8 mouse cellular contexts compared by ENCODE assay signal in genomic region chr19:24555466-24555903, GRCm38 (mm10). TPM values are rescaled to one million over a fixed set of nuclear protein-coding genes. Genes with fewer than 3 reads are reported as not detected.
DNase-seq lines count a peak whose midpoint lies in the region; ATAC-seq and TF ChIP-seq lines count a peak whose summit lies in the region.

Gene Pip5k1b (minus strand): TSS chr19:24555872.

- H3K9ac ChIP-seq in embryonic facial prominence, embryonic 14.5 days (ENCODE audit: low read depth, low read length): peak within 1 kb of the TSS; percentile 78
- peak within 1 kb of the TSS; percentile 77 for H3K9ac ChIP-seq in kidney, embryonic 14.5 days (ENCODE audit: low read depth, low read length)
- peak within 1 kb of the TSS; percentile 85 for H3K9ac ChIP-seq in liver, embryonic 11.5 days (ENCODE audit: low read depth, low read length)

- peak within 1 kb of the TSS; percentile 65 for H3ac ChIP-seq in C2C12 (ENCODE audit: control insufficient read depth, insufficient read length, low read depth)

- peaks cover 20% of the 10 kb centered on the region for H3K4me1 ChIP-seq in embryonic facial prominence, embryonic 14.5 days (ENCODE audit: control insufficient read depth, insufficient read depth, low read length)
- H3K4me1 ChIP-seq in heart, embryonic 10.5 days: peaks cover 39% of the 10 kb centered on the region
- H3K4me1 ChIP-seq in kidney, embryonic 14.5 days (ENCODE audit: control insufficient read depth, insufficient read depth, low read length): 0 out of 2 replicates have a peak, but pooled peaks cover 13% of the 10 kb centered on the region
- peaks cover 5% of the 10 kb centered on the region; the same call in 1 of the 2 replicates for H3K4me1 ChIP-seq in liver, embryonic 11.5 days (replicated peaks; ENCODE audit: control insufficient read depth, insufficient read depth, low read length)
- H3K4me1 ChIP-seq in testis, adult 2 months (ENCODE audit: control insufficient read depth, insufficient read depth, low read length): peaks cover 17% of the 10 kb centered on the region

- H3K36me3 ChIP-seq in C2C12 (ENCODE audit: control insufficient read depth, insufficient read depth): no peaks in the 10 kb centered on the region
- no peaks in the 10 kb centered on the region for H3K36me3 ChIP-seq in embryonic facial prominence, embryonic 14.5 days (ENCODE audit: control insufficient read depth, insufficient read depth, low read length)
- H3K36me3 ChIP-seq in heart, embryonic 10.5 days: no peaks in the 10 kb centered on the region
- no peaks in the 10 kb centered on the region for H3K36me3 ChIP-seq in kidney, embryonic 14.5 days (ENCODE audit: control insufficient read depth, insufficient read depth, low read length)
- no peaks in the 10 kb centered on the region for H3K36me3 ChIP-seq in liver, embryonic 11.5 days (ENCODE audit: control insufficient read depth, insufficient read depth, low read length)
- no peaks in the 10 kb centered on the region for H3K36me3 ChIP-seq in testis, adult 2 months (ENCODE audit: control insufficient read depth, insufficient read depth, low read length)

- no peak within 1 kb of the TSS for H3K27ac ChIP-seq in embryonic facial prominence, embryonic 14.5 days (replicated peaks; ENCODE audit: low read depth, low read length)
- H3K27ac ChIP-seq in heart, embryonic 10.5 days: peak within 1 kb of the TSS; percentile 97
- H3K27ac ChIP-seq in kidney, embryonic 14.5 days (ENCODE audit: low read depth, low read length): peak within 1 kb of the TSS; percentile 59; the same call in 1 of the 2 replicates
- peak within 1 kb of the TSS; percentile 75 for H3K27ac ChIP-seq in liver, embryonic 11.5 days (ENCODE audit: low read depth, low read length)
- H3K27ac ChIP-seq in testis, adult 2 months (ENCODE audit: control insufficient read depth, insufficient read depth, low read depth, low read length): peak within 1 kb of the TSS; percentile 73

- DNase-seq in adrenal gland, postnatal 4 days (ENCODE audit: low spot score in 2 of 2): peak; percentile 14 to 15
- DNase-seq in embryonic facial prominence, embryonic 14.5 days (ENCODE audit: low spot score): peak; percentile 49
- peak; percentile 91 for DNase-seq in heart, embryonic 10.5 days (ENCODE audit: low spot score)
- DNase-seq in liver, embryonic 11.5 days (ENCODE audit: low spot score): peak; percentile 75
- peak; percentile 35 for DNase-seq in naive thymus-derived CD4-positive, alpha-beta T cell, adult 2 months (ENCODE audit: low read depth)

- no peaks in the 10 kb centered on the region for H3K79me3 ChIP-seq in C2C12 (ENCODE audit: low read depth)

- no peaks in the 10 kb centered on the region for H3K79me2 ChIP-seq in C2C12 (ENCODE audit: control insufficient read depth, insufficient read depth)

- ATAC-seq in embryonic facial prominence, embryonic 14.5 days (ENCODE audit: low read depth): peak; percentile 56
- ATAC-seq in kidney, embryonic 14.5 days (ENCODE audit: low FRiP score, low TSS enrichment): peak; percentile 61
- peak; percentile 63 for ATAC-seq in liver, embryonic 11.5 days (replicated peaks; ENCODE audit: low FRiP score)

- H3K27me3 ChIP-seq in C2C12 (ENCODE audit: control insufficient read depth, insufficient read depth, insufficient read length): peaks cover 20% of the 10 kb centered on the region
- peaks cover 33% of the 10 kb centered on the region for H3K27me3 ChIP-seq in embryonic facial prominence, embryonic 14.5 days (replicated peaks; ENCODE audit: control insufficient read depth, insufficient read depth, low read length)
- H3K27me3 ChIP-seq in heart, embryonic 10.5 days (ENCODE audit: insufficient read depth, poor library complexity, severe bottlenecking): no peaks in the 10 kb centered on the region
- no peaks in the 10 kb centered on the region; the same call in none of the 2 replicates for H3K27me3 ChIP-seq in kidney, embryonic 14.5 days (ENCODE audit: control insufficient read depth, insufficient read depth, low read length)
- 0 out of 2 replicates have a peak, but pooled peaks cover 2% of the 10 kb centered on the region for H3K27me3 ChIP-seq in liver, embryonic 11.5 days (replicated peaks; ENCODE audit: control insufficient read depth, insufficient read depth, low read length)
- H3K27me3 ChIP-seq in testis, adult 2 months (ENCODE audit: control insufficient read depth, insufficient read depth, low read length): 0 out of 2 replicates have a peak, but pooled peaks cover 3% of the 10 kb centered on the region

- TF ChIP-seq CTCF in C2C12 (IDR thresholded peaks at IDR 0.05; ENCODE audit: control insufficient read depth, insufficient read depth, insufficient read length): no peak
- TF ChIP-seq CTCF in testis, adult 2 months (IDR thresholded peaks at IDR 0.05; ENCODE audit: control insufficient read depth, insufficient read depth, insufficient replicate concordance, low read depth, low read length): no peak

- peak within 1 kb of the TSS; percentile 21 for H3K4me3 ChIP-seq in C2C12 (ENCODE audit: insufficient read depth, poor library complexity, severe bottlenecking)
- H3K4me3 ChIP-seq in embryonic facial prominence, embryonic 14.5 days (ENCODE audit: low read depth, low read length): peak within 1 kb of the TSS; percentile 80
- peak within 1 kb of the TSS; percentile 95 for H3K4me3 ChIP-seq in heart, embryonic 10.5 days
- peak within 1 kb of the TSS; percentile 83 for H3K4me3 ChIP-seq in kidney, embryonic 14.5 days (ENCODE audit: low read length)
- peak within 1 kb of the TSS; percentile 82 for H3K4me3 ChIP-seq in liver, embryonic 11.5 days (ENCODE audit: low read depth, low read length)
- H3K4me3 ChIP-seq in testis, adult 2 months (ENCODE audit: control insufficient read depth, low read depth, low read length): peak within 1 kb of the TSS; percentile 86

- 0% methylated on average over 13 of the region's 39 CpGs for WGBS in embryonic facial prominence, embryonic 14.5 days
- WGBS in heart, embryonic 10.5 days: under 1% methylated on average over 38 of the region's 39 CpGs
- 1% methylated on average over 26 of the region's 39 CpGs for WGBS in kidney, embryonic 14.5 days
- under 1% methylated on average over 29 of the region's 39 CpGs for WGBS in liver, embryonic 11.5 days

- H3K4me2 ChIP-seq in embryonic facial prominence, embryonic 14.5 days (ENCODE audit: low read depth, low read length): peak within 1 kb of the TSS; percentile 96
- peak within 1 kb of the TSS; percentile 94 for H3K4me2 ChIP-seq in kidney, embryonic 14.5 days (replicated peaks; ENCODE audit: low read depth, low read length)
- H3K4me2 ChIP-seq in liver, embryonic 11.5 days: peak within 1 kb of the TSS; percentile 98

- no peak for TF ChIP-seq POLR2A in testis, adult 2 months (IDR thresholded peaks at IDR 0.05; ENCODE audit: control insufficient read depth, low read depth, low read length)

- no peaks in the 10 kb centered on the region for H3K9me3 ChIP-seq in embryonic facial prominence, embryonic 14.5 days (ENCODE audit: control insufficient read depth, low read length)
- no peaks in the 10 kb centered on the region for H3K9me3 ChIP-seq in heart, embryonic 10.5 days
- H3K9me3 ChIP-seq in kidney, embryonic 14.5 days (ENCODE audit: control insufficient read depth, low read length): no peaks in the 10 kb centered on the region
- no peaks in the 10 kb centered on the region for H3K9me3 ChIP-seq in liver, embryonic 11.5 days (ENCODE audit: control insufficient read depth, low read length)

TF ChIP-seq in C2C12, 6 proteins besides CTCF, POLR2A, EP300 and RAD21:
- TF ChIP-seq FOSL1 (IDR thresholded peaks at IDR 0.05; ENCODE audit: insufficient read depth, low read length, poor library complexity, severe bottlenecking): no peak
- TF ChIP-seq MYOG (IDR thresholded peaks at IDR 0.05; ENCODE audit: control insufficient read depth, extremely low read depth, insufficient read length): no peak
- no peak for TF ChIP-seq USF1 (IDR thresholded peaks at IDR 0.05; ENCODE audit: low read depth)
- no peak for TF ChIP-seq MAX (IDR thresholded peaks at IDR 0.05)
- no peak for TF ChIP-seq CEBPB (IDR thresholded peaks at IDR 0.05; ENCODE audit: low read depth)
- TF ChIP-seq MYOD1 (IDR thresholded peaks at IDR 0.05; ENCODE audit: control insufficient read depth, insufficient read length, low read depth): no peak

RNA-seq across cellular contexts. Expression of gene Pip5k1b, which starts in this region (rescaled TPM):
- 0.68 TPM for polyA plus RNA-seq in C2C12 (2012; fragmentation: generic; extraction: Trizol)
- 10 to 100 TPM; 21.2 to 23.4 TPM for total RNA-seq in adrenal gland, postnatal 4 days (2021)
- 0.89 and 1.6 TPM in 2 replicates for polyA plus RNA-seq in embryonic facial prominence, embryonic 14.5 days (2014; fragmentation: Nextera tagmentation; extraction: Ambion mirVana)
- polyA plus RNA-seq in heart, embryonic 10.5 days (2016; fragmentation: Nextera tagmentation; extraction: Ambion mirVana): 6.3 and 7.7 TPM in 2 replicates
- polyA plus RNA-seq in kidney, embryonic 14.5 days (2014; fragmentation: Nextera tagmentation; extraction: Ambion mirVana): 3.1 and 3.3 TPM in 2 replicates
- 5.6 and 7.1 TPM in 2 replicates for polyA plus RNA-seq in liver, embryonic 11.5 days (2014; fragmentation: Nextera tagmentation; extraction: Ambion mirVana)
- polyA plus RNA-seq in testis, adult 2 months (2012; rRNA removed): 5.1 and 6.1 TPM in 2 replicates

Comparison
In these comparisons a context has a peak if more than half of its experiments do, and no peak if none do; other contexts are left out.
1. H3K4me3 ChIP-seq: peak in every context shown above with its lines; median percentile 95 in heart, embryonic 10.5 days; 86 in testis, adult 2 months; 83 in kidney, embryonic 14.5 days; 82 in liver, embryonic 11.5 days; 80 in embryonic facial prominence, embryonic 14.5 days; 21 in C2C12.
2. DNase-seq: peak in every context shown above with its lines; median percentile 91 in heart, embryonic 10.5 days; 75 in liver, embryonic 11.5 days; 49 in embryonic facial prominence, embryonic 14.5 days; 35 in naive thymus-derived CD4-positive, alpha-beta T cell, adult 2 months; 14 in adrenal gland, postnatal 4 days.